In genomic region chr11:101639761-101640160, GRCm38 (mm10) we compare ENCODE assay signal across 27 mouse cellular contexts. TPM values are rescaled to one million over a fixed set of nuclear protein-coding genes. Genes with fewer than 3 reads are reported as not detected.
"Had no signal": no experiment of that assay in that cellular context is flagged by ENCODE, and none has a peak within 500 bp of the region (broad histone marks: within the 10 kb centered on the region; RNA-seq: fewer than 3 reads in every experiment).

No protein-coding gene starts in this region.

- H3K27me3 ChIP-seq: lung, embryonic 15.5 days; midbrain, embryonic 12.5 days; neural tube, embryonic 13.5 days; neural tube, embryonic 15.5 days had no signal

- H3K9ac ChIP-seq: lung, embryonic 15.5 days; midbrain, embryonic 12.5 days; neural tube, embryonic 13.5 days; neural tube, embryonic 15.5 days had no signal

- H3K4me2 ChIP-seq: lung, embryonic 15.5 days; midbrain, embryonic 12.5 days; neural tube, embryonic 15.5 days had no signal

- DNase-seq: lung, adult 18-20 months; lung, postnatal 14 days; lung, postnatal 4 days; midbrain, embryonic 14.5 days; retina, postnatal 1 day; right cerebral cortex, adult 18-20 months; right cerebral cortex, postnatal 25 days; right cerebral cortex, postnatal 4 days; spleen, adult 18-20 months; thymus, adult 18-20 months; thymus, postnatal 14 days; thymus, postnatal 36 days had no signal

- H3K4me3 ChIP-seq: lung, embryonic 15.5 days; midbrain, embryonic 10.5 days; midbrain, embryonic 12.5 days; neural tube, embryonic 13.5 days; neural tube, embryonic 15.5 days had no signal

- H3K27ac ChIP-seq: lung, embryonic 15.5 days; midbrain, embryonic 10.5 days; midbrain, embryonic 12.5 days; neural tube, embryonic 13.5 days; neural tube, embryonic 15.5 days had no signal

- H3K36me3 ChIP-seq: neural tube, embryonic 15.5 days had no signal

- ATAC-seq: lung, postnatal 0 days; midbrain, embryonic 16.5 days had no signal

- H3K9me3 ChIP-seq: lung, embryonic 15.5 days; midbrain, embryonic 10.5 days; midbrain, embryonic 12.5 days; neural tube, embryonic 13.5 days; neural tube, embryonic 15.5 days had no signal

RNA-seq across cellular contexts. Expression of gene Gm11634, which starts 40.7 kb away (rescaled TPM):
- total RNA-seq: megakaryocyte, adult 5-6 weeks; megakaryocyte-erythroid progenitor cell, adult 5-6 weeks had no signal
- polyA plus RNA-seq: lung, embryonic 15.5 days; lung, postnatal 0 days; midbrain, embryonic 12.5 days; midbrain, embryonic 14.5 days; midbrain, embryonic 16.5 days; myocyte; neural tube, embryonic 11.5 days; neural tube, embryonic 13.5 days; neural tube, embryonic 15.5 days; small intestine, adult 2 months; stomach, embryonic 14.5 days; stomach, embryonic 16.5 days; thymus, postnatal 0 days had no signal
